Comparison of ENCODE assay signal across 8 mouse cellular contexts in the genomic region with DNA sequence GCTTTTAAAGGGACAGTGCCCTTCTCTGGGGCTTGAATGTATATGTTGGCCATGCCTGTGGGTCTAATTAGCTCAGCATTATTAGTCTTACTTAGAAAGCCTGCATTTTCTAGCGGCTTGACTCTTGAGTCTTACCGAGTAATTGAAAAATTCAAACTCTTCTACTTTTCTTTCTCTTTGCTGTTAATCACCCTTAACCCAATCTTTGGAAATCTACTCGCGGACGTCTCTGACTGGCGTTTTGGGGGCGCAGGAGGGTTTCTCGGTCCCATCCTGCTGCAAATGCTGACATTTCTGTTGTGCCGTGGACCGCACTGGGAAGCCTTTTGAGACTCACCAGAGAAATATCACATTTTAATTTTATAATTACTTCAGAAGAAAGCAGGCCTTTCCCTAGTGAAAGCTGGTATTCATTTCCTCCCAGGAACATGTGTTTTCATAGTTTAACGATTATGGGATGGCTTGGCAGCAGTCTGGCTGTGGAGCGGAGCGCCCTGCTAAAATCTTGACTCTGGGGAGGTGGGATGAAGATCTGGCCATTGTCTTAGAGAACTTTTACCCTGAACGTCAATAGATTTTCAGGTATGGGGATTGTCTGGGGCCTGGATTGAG.
DNase-seq lines count a peak whose midpoint lies in the region; ATAC-seq and TF ChIP-seq lines count a peak whose summit lies in the region.
"Had no signal": no experiment of that assay in that cellular context is flagged by ENCODE, and none has a peak within 500 bp of the region (broad histone marks: within the 10 kb centered on the region; RNA-seq: fewer than 3 reads in every experiment).

No protein-coding gene starts in this region.

- no peak overlapping the region for H3K4me3 ChIP-seq in lung, postnatal 0 days (ENCODE audit: low read depth, low read length)
- no peak overlapping the region for H3K4me3 ChIP-seq in forebrain, embryonic 16.5 days (replicated peaks; ENCODE audit: low read length)
- H3K4me3 ChIP-seq in limb, embryonic 15.5 days = peak overlapping the region; percentile 16
- H3K4me3 ChIP-seq in stomach, postnatal 0 days (ENCODE audit: low read depth, low read length) = no peak overlapping the region

- H3K27me3 ChIP-seq in lung, postnatal 0 days (replicated peaks; ENCODE audit: insufficient read depth, low read length) = no peaks in the 10 kb centered on the region
- H3K27me3 ChIP-seq in forebrain, embryonic 16.5 days (replicated peaks; ENCODE audit: control insufficient read depth, insufficient read depth, low read length) = no peaks in the 10 kb centered on the region
- H3K27me3 ChIP-seq in limb, embryonic 15.5 days = no peaks in the 10 kb centered on the region
- no peaks in the 10 kb centered on the region for H3K27me3 ChIP-seq in stomach, postnatal 0 days (ENCODE audit: control insufficient read depth, insufficient read depth, low read length)

- H3K4me2 ChIP-seq in lung, postnatal 0 days (replicated peaks; ENCODE audit: low read depth, low read length) = no peak overlapping the region; the same call in 1 of the 2 replicates
- H3K4me2 ChIP-seq in forebrain, embryonic 16.5 days (ENCODE audit: low read length) = peak overlapping the region; percentile 42
- peak overlapping the region; percentile 40 for H3K4me2 ChIP-seq in limb, embryonic 15.5 days
- H3K4me2 ChIP-seq in stomach, postnatal 0 days (replicated peaks; ENCODE audit: low read depth) = peak overlapping the region; percentile 43; the same call in 1 of the 2 replicates

- H3K9me3 ChIP-seq in lung, postnatal 0 days (ENCODE audit: low read length) = no peaks in the 10 kb centered on the region
- no peaks in the 10 kb centered on the region for H3K9me3 ChIP-seq in forebrain, embryonic 16.5 days (ENCODE audit: control insufficient read depth, low read length)
- no peaks in the 10 kb centered on the region for H3K9me3 ChIP-seq in limb, embryonic 15.5 days
- no peaks in the 10 kb centered on the region for H3K9me3 ChIP-seq in stomach, postnatal 0 days (ENCODE audit: control insufficient read depth, low read length)

- WGBS in lung, postnatal 0 days = 64% methylated on average over 14 of the region's 14 CpGs
- 13% methylated on average over 14 of the region's 14 CpGs for WGBS in forebrain, embryonic 16.5 days
- 28% methylated on average over 14 of the region's 14 CpGs for WGBS in limb, embryonic 15.5 days
- 48% methylated on average over 14 of the region's 14 CpGs for WGBS in stomach, postnatal 0 days

- TF ChIP-seq EP300 in lung, postnatal 0 days (IDR thresholded peaks at IDR 0.05) = no peak
- TF ChIP-seq EP300 in stomach, postnatal 0 days (optimal IDR thresholded peaks at IDR 0.05) = no peak

- 0 out of 2 replicates have a peak overlapping the region, but pooled peaks have one; percentile 5 for H3K9ac ChIP-seq in lung, postnatal 0 days (replicated peaks; ENCODE audit: low read depth)
- peak overlapping the region; percentile 43 for H3K9ac ChIP-seq in forebrain, embryonic 16.5 days (replicated peaks; ENCODE audit: low read depth, low read length)
- H3K9ac ChIP-seq in limb, embryonic 15.5 days = no peak overlapping the region
- H3K9ac ChIP-seq in stomach, postnatal 0 days (ENCODE audit: low read length) = peak overlapping the region; percentile 48

- peaks cover 15% of the 10 kb centered on the region; the same call in 1 of the 2 replicates for H3K4me1 ChIP-seq in lung, postnatal 0 days (ENCODE audit: insufficient read depth, low read depth, low read length)
- H3K4me1 ChIP-seq in forebrain, embryonic 16.5 days (replicated peaks; ENCODE audit: control insufficient read depth, insufficient read depth, low read length) = peaks cover 52% of the 10 kb centered on the region
- H3K4me1 ChIP-seq in limb, embryonic 15.5 days = peaks cover 80% of the 10 kb centered on the region
- H3K4me1 ChIP-seq in stomach, postnatal 0 days (replicated peaks; ENCODE audit: control insufficient read depth, insufficient read depth) = peaks cover 10% of the 10 kb centered on the region

- no peaks in the 10 kb centered on the region for H3K36me3 ChIP-seq in lung, postnatal 0 days (ENCODE audit: insufficient read depth, low read length)
- no peaks in the 10 kb centered on the region for H3K36me3 ChIP-seq in forebrain, embryonic 16.5 days (ENCODE audit: control insufficient read depth, insufficient read depth)
- H3K36me3 ChIP-seq in limb, embryonic 15.5 days = no peaks in the 10 kb centered on the region
- H3K36me3 ChIP-seq in stomach, postnatal 0 days (ENCODE audit: control insufficient read depth, insufficient read depth, low read length) = no peaks in the 10 kb centered on the region

- peak overlapping the region; percentile 57 for H3K27ac ChIP-seq in lung, postnatal 0 days (ENCODE audit: low read length)
- peak overlapping the region; percentile 91 for H3K27ac ChIP-seq in forebrain, embryonic 16.5 days (ENCODE audit: low read length)
- peak overlapping the region; percentile 96 for H3K27ac ChIP-seq in limb, embryonic 15.5 days
- H3K27ac ChIP-seq in stomach, postnatal 0 days (replicated peaks) = peak overlapping the region; percentile 88

- no peak for TF ChIP-seq CTCF in lung, postnatal 0 days (IDR thresholded peaks at IDR 0.05)
- no peak for TF ChIP-seq CTCF in stomach, postnatal 0 days (IDR thresholded peaks at IDR 0.05; ENCODE audit: low read depth)

- no peak for DNase-seq in lung, postnatal 0 days (ENCODE audit: low spot score)
- DNase-seq in lung, postnatal 10 days = no peak
- DNase-seq in stomach, postnatal 0 days (ENCODE audit: low spot score) = no peak
- no peak for DNase-seq in layer of hippocampus, postnatal 36 days
- DNase-seq: right cerebral cortex, adult 18-20 months had no signal

- no peak for ATAC-seq in lung, postnatal 0 days
- ATAC-seq in forebrain, embryonic 16.5 days = no peak; the same call in 1 of the 2 replicates
- ATAC-seq in limb, embryonic 15.5 days (ENCODE audit: insufficient number of reproducible peaks, low FRiP score, low TSS enrichment, low read depth) = no peak
- ATAC-seq in stomach, postnatal 0 days (ENCODE audit: low FRiP score, low TSS enrichment) = no peak
- no peak for ATAC-seq in CD4-positive, CD25-positive, alpha-beta regulatory T cell, adult 4 months
